Mouse (Mus musculus): ENCODE measurements around the gene Wnt7a.
A peak's percentile ranks its signal among the peaks of the same experiment; 100 is the strongest.

The Wnt7a gene

GRCm38 (mm10) chr6:91410961-91411368, at the start of gene Wnt7a:
TSS of gene Wnt7a (minus strand) at chr6:91411363.
- no peak for DNase-seq

GRCm38 (mm10) chr6:91459471-91459870, 48.3 kb upstream of the Wnt7a start:
- no peak for DNase-seq

GRCm38 (mm10) chr6:91454546-91454945, 43.4 kb upstream of the Wnt7a start:
- DNase-seq = no peak

GRCm38 (mm10) chr6:91452056-91452455, 40.9 kb upstream of the Wnt7a start:
- no peak for DNase-seq

- DNase-seq = no peak
Observed at GRCm38 (mm10) chr6:91449472-91450225, 38.5 kb upstream of the Wnt7a start.

- no peak for DNase-seq
Observed at GRCm38 (mm10) chr6:91445316-91445715, 34.2 kb upstream of the Wnt7a start.

- no peak for DNase-seq
Observed at GRCm38 (mm10) chr6:91441145-91441662, 30.0 kb upstream of the Wnt7a start.

GRCm38 (mm10) chr6:91440474-91441144, 29.4 kb upstream of the Wnt7a start:
- DNase-seq = peak; percentile 79 to 82

GRCm38 (mm10) chr6:91424151-91424550, 13.0 kb upstream of the Wnt7a start:
- no peak for DNase-seq

- DNase-seq = no peak
Observed at GRCm38 (mm10) chr6:91421629-91422028, 10.5 kb upstream of the Wnt7a start.

GRCm38 (mm10) chr6:91417291-91417845, 6.2 kb upstream of the Wnt7a start:
- no peak for DNase-seq

- DNase-seq = no peak
Observed at GRCm38 (mm10) chr6:91416146-91416545, 5.0 kb upstream of the Wnt7a start.

- no peak for DNase-seq
Observed at GRCm38 (mm10) chr6:91414890-91415289, 3.7 kb upstream of the Wnt7a start.

GRCm38 (mm10) chr6:91411369-91411981, 312 bp upstream of the Wnt7a start:
- DNase-seq = no peak

- no peak for DNase-seq
Observed at GRCm38 (mm10) chr6:91410168-91410780, 889 bp downstream of the Wnt7a start.

- no peak for DNase-seq
Observed at GRCm38 (mm10) chr6:91409448-91410167, 1.6 kb downstream of the Wnt7a start.

GRCm38 (mm10) chr6:91408616-91409015, 2.5 kb downstream of the Wnt7a start:
- DNase-seq = no peak

- DNase-seq = no peak
Observed at GRCm38 (mm10) chr6:91401591-91401990, 9.6 kb downstream of the Wnt7a start.

- DNase-seq = no peak
Observed at GRCm38 (mm10) chr6:91400514-91400913, 10.6 kb downstream of the Wnt7a start.

- DNase-seq = no peak
Observed at GRCm38 (mm10) chr6:91392475-91393174, 18.5 kb downstream of the Wnt7a start.

- DNase-seq = no peak
Observed at GRCm38 (mm10) chr6:91389141-91389540, 22.0 kb downstream of the Wnt7a start.

- no peak for DNase-seq
Observed at GRCm38 (mm10) chr6:91384415-91384814, 26.7 kb downstream of the Wnt7a start.

All from thymus, adult 18-20 months (tissue).